Mouse (Mus musculus): ENCODE measurements at regions not wholly inside any gene's neighbourhood (a gene's known extent, or its start where the extent isn't known, plus 50 kb on each side); places are given as distances from the start of the nearest gene placed in this dataset.

DNA sequence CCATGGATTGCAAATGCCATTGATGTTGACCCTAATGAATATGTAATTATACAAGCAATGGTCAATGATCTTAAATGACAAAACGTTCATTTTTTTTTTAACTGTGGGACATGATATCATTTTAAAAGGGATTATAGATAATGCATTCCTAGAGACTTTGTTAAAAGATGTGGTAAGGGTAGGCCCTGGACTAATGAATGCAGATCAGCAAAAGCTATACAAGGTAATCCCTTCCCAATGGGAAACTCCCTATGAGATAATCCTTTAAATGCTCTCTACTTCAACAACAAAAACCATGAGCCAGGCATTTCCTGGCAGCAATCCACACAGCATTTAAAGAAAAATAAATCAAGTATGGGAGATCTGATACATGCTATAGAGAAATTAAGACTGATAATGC, 353.3 kb upstream of the Cdh12 start:
- H3K27ac ChIP-seq (ENCODE audit: low read depth, low read length): no peak overlapping the region
- no peak for DNase-seq (ENCODE audit: low spot score, missing footprints)
- no peaks in the 10 kb centered on the region for H3K4me1 ChIP-seq (ENCODE audit: control insufficient read depth, insufficient read depth, low read length)
- H3K36me3 ChIP-seq (ENCODE audit: control insufficient read depth, insufficient read depth, low read length): no peaks in the 10 kb centered on the region
- H3K4me2 ChIP-seq: no peak overlapping the region
- peak; percentile 55; the same call in 1 of the 2 replicates for ATAC-seq (ENCODE audit: low FRiP score)
- 25% methylated on average over 1 of the region's 1 CpGs for WGBS
- H3K27me3 ChIP-seq (ENCODE audit: control insufficient read depth, insufficient read depth, low read length): no peaks in the 10 kb centered on the region
- H3K9me3 ChIP-seq (ENCODE audit: control insufficient read depth, low read length): no peaks in the 10 kb centered on the region
- no peak overlapping the region for H3K9ac ChIP-seq (ENCODE audit: low read length)
- H3K4me3 ChIP-seq (ENCODE audit: low read depth, low read length): no peak overlapping the region

DNA sequence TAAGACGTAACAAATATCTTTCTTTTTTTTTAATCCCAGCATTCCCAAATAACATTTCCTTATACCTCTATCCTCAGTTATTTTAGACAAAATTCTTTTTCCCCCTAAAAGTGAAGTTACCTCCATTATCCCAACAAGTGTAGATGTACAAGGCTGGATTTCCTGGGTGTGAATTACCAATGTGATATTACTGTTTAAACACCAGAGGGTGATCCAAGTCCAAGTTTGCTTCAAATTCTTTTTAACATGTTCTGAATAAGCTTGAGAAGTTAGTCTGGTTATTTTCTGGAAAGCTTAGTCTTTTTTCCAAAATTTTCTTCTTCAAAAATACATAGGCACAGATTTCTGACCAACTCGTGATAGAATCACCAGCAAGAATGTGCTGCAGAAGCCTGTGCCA, 329.5 kb upstream of the Cdh12 start:
- Histone ChIP-seq H3K27ac (ENCODE audit: low read depth, low read length) (no peak overlapping the region), H3K36me3 (ENCODE audit: control insufficient read depth, insufficient read depth, low read length) (no peaks in the 10 kb centered on the region), H3K4me3 (ENCODE audit: low read depth, low read length) (no peak overlapping the region), H3K4me2 (no peak overlapping the region), H3K9ac (ENCODE audit: low read length) (no peak overlapping the region), H3K27me3 (ENCODE audit: control insufficient read depth, insufficient read depth, low read length) (no peaks in the 10 kb centered on the region), H3K9me3 (ENCODE audit: control insufficient read depth, low read length) (no peaks in the 10 kb centered on the region), H3K4me1 (ENCODE audit: control insufficient read depth, insufficient read depth, low read length) (no peaks in the 10 kb centered on the region)
- DNase-seq (ENCODE audit: low spot score, missing footprints): no peak
- no peak for ATAC-seq (ENCODE audit: low FRiP score)
- 81% methylated on average over 2 of the region's 2 CpGs for WGBS

DNA sequence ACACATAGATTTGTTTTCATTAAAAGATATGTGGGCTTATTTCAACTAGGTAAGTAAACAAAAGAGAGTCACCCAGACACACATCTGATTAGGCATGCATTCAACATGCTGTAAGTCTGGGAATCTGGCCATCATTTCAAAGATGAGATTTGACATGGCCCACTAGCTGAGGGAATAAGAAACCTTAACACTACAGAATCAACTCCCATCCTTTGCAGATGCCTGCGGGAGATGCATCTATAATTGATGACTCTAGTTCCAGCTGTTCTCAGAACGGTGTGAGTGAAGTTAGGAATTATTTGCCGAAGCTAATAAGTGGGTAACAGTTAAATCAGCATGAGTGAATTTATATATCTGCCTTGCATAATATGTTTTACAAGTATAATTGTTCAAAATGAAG, 325.5 kb upstream of the Cdh12 start:
- DNase-seq (ENCODE audit: low spot score, missing footprints) (no peak), ATAC-seq (ENCODE audit: low FRiP score) (no peak)
- 85% methylated on average over 3 of the region's 3 CpGs for WGBS
- Histone ChIP-seq H3K4me2 (no peak overlapping the region), H3K4me3 (ENCODE audit: low read depth, low read length) (no peak overlapping the region), H3K36me3 (ENCODE audit: control insufficient read depth, insufficient read depth, low read length) (no peaks in the 10 kb centered on the region), H3K4me1 (ENCODE audit: control insufficient read depth, insufficient read depth, low read length) (no peaks in the 10 kb centered on the region), H3K27ac (ENCODE audit: low read depth, low read length) (no peak overlapping the region), H3K9ac (ENCODE audit: low read length) (no peak overlapping the region), H3K27me3 (ENCODE audit: control insufficient read depth, insufficient read depth, low read length) (no peaks in the 10 kb centered on the region), H3K9me3 (ENCODE audit: control insufficient read depth, low read length) (no peaks in the 10 kb centered on the region)

DNA sequence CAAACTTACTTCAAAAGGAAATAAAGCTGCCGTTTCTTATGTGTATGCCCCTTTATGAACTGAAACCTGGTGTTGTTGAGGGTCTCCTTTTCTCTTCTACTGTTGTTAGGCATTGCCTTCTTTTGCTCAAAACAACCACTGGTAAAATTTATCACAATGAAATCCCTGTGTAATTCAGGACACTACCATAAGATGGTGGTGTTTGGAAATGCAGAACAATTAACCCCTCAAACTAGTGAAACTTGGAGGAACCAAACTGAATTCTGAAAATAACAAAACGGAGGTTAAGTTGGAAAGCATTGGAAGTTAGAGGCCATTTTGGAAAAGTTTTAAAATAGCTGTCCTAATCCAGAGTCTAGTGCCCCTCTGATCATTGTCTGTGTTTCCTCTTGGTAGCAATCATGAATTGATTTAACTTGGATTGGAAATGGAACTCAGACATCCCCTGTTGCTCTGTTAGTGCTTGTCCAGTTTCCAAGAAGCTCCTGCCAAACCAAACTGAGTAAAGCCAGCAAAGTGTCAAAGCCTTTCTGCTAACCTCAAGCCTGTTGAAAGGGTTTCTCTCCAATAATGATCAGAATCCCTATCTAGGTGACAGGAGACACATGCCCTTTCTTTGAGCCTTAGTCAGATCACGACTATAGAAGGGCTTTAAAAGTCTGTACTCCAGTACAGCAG, 313.0 kb upstream of the Cdh12 start:
- DNase-seq (ENCODE audit: low spot score, missing footprints): no peak
- Histone ChIP-seq H3K4me1 (ENCODE audit: control insufficient read depth, insufficient read depth, low read length) (no peaks in the 10 kb centered on the region), H3K27ac (ENCODE audit: low read depth, low read length) (no peak overlapping the region), H3K4me3 (ENCODE audit: low read depth, low read length) (no peak overlapping the region), H3K9me3 (ENCODE audit: control insufficient read depth, low read length) (no peaks in the 10 kb centered on the region), H3K27me3 (ENCODE audit: control insufficient read depth, insufficient read depth, low read length) (no peaks in the 10 kb centered on the region), H3K9ac (ENCODE audit: low read length) (no peak overlapping the region), H3K36me3 (ENCODE audit: control insufficient read depth, insufficient read depth, low read length) (no peaks in the 10 kb centered on the region), H3K4me2 (no peak overlapping the region)
- WGBS: 68% methylated on average over 3 of the region's 3 CpGs
- ATAC-seq (ENCODE audit: low FRiP score): no peak

DNA sequence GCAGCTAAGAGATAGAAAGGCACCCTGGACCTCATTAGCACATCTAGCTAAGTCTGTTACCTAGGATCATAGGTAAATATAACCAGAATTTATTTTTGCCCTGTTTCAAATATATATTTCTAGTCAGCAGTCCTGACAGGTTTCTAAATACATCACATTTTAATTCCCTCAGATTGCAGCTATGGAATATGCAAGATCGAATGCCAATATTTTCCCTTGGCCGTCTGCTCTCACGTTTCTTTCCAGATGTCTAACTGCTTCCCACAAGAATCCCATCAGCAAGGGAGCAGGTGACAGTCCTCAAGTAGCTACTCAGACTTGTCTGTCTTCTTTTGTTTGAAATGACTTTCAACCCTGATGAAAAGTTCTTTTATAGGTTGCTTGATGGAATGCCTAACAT, 297.2 kb upstream of the Cdh12 start:
- Histone ChIP-seq H3K4me3 (ENCODE audit: low read depth, low read length) (no peak overlapping the region), H3K4me2 (no peak overlapping the region), H3K9ac (ENCODE audit: low read length) (no peak overlapping the region), H3K4me1 (ENCODE audit: control insufficient read depth, insufficient read depth, low read length) (no peaks in the 10 kb centered on the region), H3K9me3 (ENCODE audit: control insufficient read depth, low read length) (no peaks in the 10 kb centered on the region), H3K27me3 (ENCODE audit: control insufficient read depth, insufficient read depth, low read length) (no peaks in the 10 kb centered on the region), H3K27ac (ENCODE audit: low read depth, low read length) (no peak overlapping the region), H3K36me3 (ENCODE audit: control insufficient read depth, insufficient read depth, low read length) (no peaks in the 10 kb centered on the region)
- ATAC-seq (ENCODE audit: low FRiP score) (no peak), DNase-seq (ENCODE audit: low spot score, missing footprints) (no peak)
- 82% methylated on average over 3 of the region's 3 CpGs for WGBS

Measured in midbrain, embryonic 11.5 days (tissue).